Mouse (Mus musculus) MEL (cell line): Measurements from ENCODE around the gene Mfsd4b3. TPM values are rescaled to one million over a fixed set of nuclear protein-coding genes. Genes with fewer than 3 reads are reported as not detected.

Experiments used
- DNase-seq: peaks from one replicate; pipeline ENCODE4 v3.0.0; 2011; ENCODE audit warnings: low read depth, low spot score
- H3K27ac ChIP-seq: 2 replicates; pipeline ENCODE4 v1.5.1; 2012; ENCODE audit warnings: low read depth, mild to moderate bottlenecking, control low read depth, low read length, moderate library complexity; ENCODE audit not compliant: control insufficient read depth
- H3K27me3 ChIP-seq, 2 experiments: fragments of 150-350 bp in 1 of 2; sonication (generic) in 1 of 2; 2 replicates each; pipeline ENCODE4 v1.6.1; 2012; ENCODE audit warnings: low read length in 2 of 2, mild to moderate bottlenecking in 2 of 2, improper control_type of control experiment in 1 of 2, moderate library complexity in 1 of 2; ENCODE audit not compliant: insufficient read depth in 2 of 2, control insufficient read depth in 1 of 2
- H3K36me3 ChIP-seq, 2 experiments: 2 replicates each; pipeline ENCODE4 v1.6.1; 2012 to 2014; ENCODE audit warnings: low read length in 2 of 2, improper control_type of control experiment in 1 of 2, inconsistent platforms in 1 of 2, mild to moderate bottlenecking in 1 of 2; ENCODE audit not compliant: insufficient read depth in 2 of 2, control insufficient read depth in 1 of 2
- H3K4me1 ChIP-seq, 2 experiments: fragments of 150-350 bp in 1 of 2; sonication (generic) in 1 of 2; 2 replicates each; pipeline ENCODE4 v1.6.1; 2012; ENCODE audit warnings: low read length in 2 of 2, improper control_type of control experiment in 1 of 2, mild to moderate bottlenecking in 1 of 2; ENCODE audit not compliant: insufficient read depth in 2 of 2, control insufficient read depth in 1 of 2
- H3K4me3 ChIP-seq, 2 experiments: fragments of 150-350 bp in 1 of 2; sonication (generic) in 1 of 2; 2 replicates each; pipeline ENCODE4 v1.5.1; 2012; ENCODE audit warnings: low read depth in 2 of 2, low read length in 2 of 2, mild to moderate bottlenecking in 2 of 2, moderate library complexity in 2 of 2, control low read depth in 1 of 2, improper control_type of control experiment in 1 of 2; ENCODE audit not compliant: control insufficient read depth in 1 of 2, insufficient read depth in 1 of 2
- H3K79me2 ChIP-seq: 2 replicates; pipeline ENCODE4 v1.6.1; 2012; ENCODE audit warnings: mild to moderate bottlenecking, low read length, moderate library complexity; ENCODE audit not compliant: control insufficient read depth, poor library complexity, insufficient read depth
- H3K9ac ChIP-seq: 2 replicates; pipeline ENCODE4 v1.6.1; 2012; ENCODE audit warnings: low read depth, mild to moderate bottlenecking, control low read depth, low read length, moderate library complexity; ENCODE audit not compliant: control insufficient read depth, poor library complexity, severe bottlenecking
- H3K9me3 ChIP-seq: fragments of 150-350 bp; sonication (generic); replicated peaks from 2 replicates; pipeline ENCODE4 v1.6.1; 2012; ENCODE audit warnings: mild to moderate bottlenecking, low read length, improper control_type of control experiment, moderate library complexity; ENCODE audit not compliant: insufficient read depth
- GATA1 ChIP-seq: IDR thresholded peaks from 2 replicates; pipeline ENCODE4 v1.6.1; 2011; ENCODE audit warnings: low read depth, low read length, improper control_type of control experiment
- RCOR1 ChIP-seq: IDR thresholded peaks from 2 replicates; pipeline ENCODE4 v1.6.1; 2012; ENCODE audit warnings: low read depth, mild to moderate bottlenecking, inconsistent platforms, low read length, improper control_type of control experiment
- polyA plus RNA-seq, 2 experiments: library from polyadenylated mRNA; stranded (reverse) in 1 of 2; unstranded in 1 of 2; fragments of >175 nt in 1 of 2; fragments of >200 nt in 1 of 2; gene quantifications; 2 replicates each; pipeline versions ENCODE4 v1.2.1 to v1.2.4; 2012; ENCODE audit warnings: low replicate concordance in 2 of 2, low read depth in 1 of 2; ENCODE audit not compliant: insufficient read length in 2 of 2, insufficient read depth in 1 of 2, missing spikeins in 1 of 2
- total RNA-seq: library from RNA; depleted of rRNA; stranded (reverse); fragments of 300-350 nt; gene quantifications from 2 replicates; pipeline ENCODE4 v1.2.3, GENCODE M21; 2012; rRNA removed

Mfsd4b3 gene
- total and polyA plus RNA-seq, 3 experiments: not detected

GRCm38 (mm10) chr10:39898874-39899371, 61.0 kb downstream of the Mfsd4b3 start, which contains the start of gene Mfsd4b4:
Gene Mfsd4b4, minus strand, starts transcription at chr10:39899238.
- Histone ChIP-seq H3K27ac (no peak within 1 kb of the TSS), H3K79me2 (no peaks in the 10 kb centered on the region), H3K4me3 (no peak within 1 kb of the TSS), H3K4me1 (no peaks in the 10 kb centered on the region; a peak in 1 of 4 replicates), H3K27me3 (peaks cover 0 to under 1% of the 10 kb centered on the region in 2 experiments; a peak in 1 of 4 replicates), H3K9ac (no peak within 1 kb of the TSS), H3K9me3 (no peaks in the 10 kb centered on the region), H3K36me3 (peaks cover 0 to 4% of the 10 kb centered on the region in 2 experiments; a peak in 1 of 4 replicates)
- DNase-seq: no peak
- TF ChIP-seq GATA1 (no peak), RCOR1 (no peak)

Other genes with a start within 250 kb of the Mfsd4b3 start
- gene Rev3l, start 228.0 kb downstream of the Mfsd4b3 start, total RNA-seq: 6.9 and 9.3 TPM in 2 replicates
- gene Rev3l, start 228.0 kb downstream of the Mfsd4b3 start, polyA plus RNA-seq: 10 to 100 TPM; 12.4 to 71.5 TPM
- 0.04 TPM in 1 of 2 replicates, not detected in the other for gene Mfsd4b4, start 60.9 kb downstream of the Mfsd4b3 start, total RNA-seq
- not detected for gene Mfsd4b4, start 60.9 kb downstream of the Mfsd4b3 start, polyA plus RNA-seq
- not detected in 2 replicates for gene Mfsd4b2, start 33.2 kb downstream of the Mfsd4b3 start, total RNA-seq
- not detected for gene Mfsd4b2, start 33.2 kb downstream of the Mfsd4b3 start, polyA plus RNA-seq
- gene Mfsd4b5, start 26.5 kb upstream of the Mfsd4b3 start, total RNA-seq: not detected in 2 replicates
- gene Mfsd4b5, start 26.5 kb upstream of the Mfsd4b3 start, polyA plus RNA-seq: not detected
- not detected in 2 replicates for gene Mfsd4b1, start 65.1 kb upstream of the Mfsd4b3 start, total RNA-seq
- gene Mfsd4b1, start 65.1 kb upstream of the Mfsd4b3 start, polyA plus RNA-seq: not detected
- 13.2 TPM in 2 replicates for gene Slc16a10, start 182.1 kb upstream of the Mfsd4b3 start, total RNA-seq
- gene Slc16a10, start 182.1 kb upstream of the Mfsd4b3 start, polyA plus RNA-seq: 10 to 100 TPM in 1 of 2 experiments, not detected in 1; 17.9 TPM